Mouse (Mus musculus) brain, adult 2 months (tissue): ENCODE measurements at regions not wholly inside any gene's neighbourhood (a gene's known extent, or its start where the extent isn't known, plus 50 kb on each side); places are given as distances from the start of the nearest gene placed in this dataset.
"Not testable (repeated sequence)": the region's sequence is repeated elsewhere in the genome, so short reads cannot be mapped to it uniquely, and the experiment has no call there.

Experiments used
- DNase-seq: peaks from one replicate; pipeline ENCODE4 v3.0.0; 2011; ENCODE audit warnings: low read depth, low spot score

- DNase-seq = peak; percentile 24
Measured at GRCm38 (mm10) chrX:133119026-133119425, 569.8 kb downstream of the Pcdh19 start.

- DNase-seq = no peak
Measured at GRCm38 (mm10) chrX:133110173-133110572, 578.6 kb downstream of the Pcdh19 start.

GRCm38 (mm10) chrX:133092983-133093382, 595.8 kb downstream of the Pcdh19 start:
- DNase-seq = no peak

GRCm38 (mm10) chrX:133064116-133064515, 624.7 kb downstream of the Pcdh19 start:
- DNase-seq = not testable (repeated sequence)
